Mouse (Mus musculus) kidney, adult 2 months (tissue): Measurements from ENCODE around the gene Nt5c2. TPM values are rescaled to one million over a fixed set of nuclear protein-coding genes. Genes with fewer than 3 reads are reported as not detected.

Experiments
- DNase-seq: peaks from one replicate; pipeline ENCODE4 v3.0.0; 2021
- H3K27ac ChIP-seq: fragments of 200-500 bp; 2 replicates; pipeline ENCODE4 v1.5.1; 2012; ENCODE audit warnings: low read depth, low read length, control low read depth, inconsistent platforms; ENCODE audit not compliant: insufficient read depth
- H3K27me3 ChIP-seq: fragments of 200-500 bp; replicated peaks from 2 replicates; pipeline ENCODE4 v1.6.1; 2012; ENCODE audit warnings: mild to moderate bottlenecking, moderate library complexity, low read length, inconsistent platforms; ENCODE audit not compliant: control insufficient read depth, insufficient read depth
- H3K36me3 ChIP-seq: fragments of 200-500 bp; 2 replicates; pipeline ENCODE4 v1.6.1; 2012; ENCODE audit warnings: mild to moderate bottlenecking, moderate library complexity, low read length, inconsistent platforms; ENCODE audit not compliant: control insufficient read depth, insufficient read depth
- H3K4me1 ChIP-seq: fragments of 200-500 bp; 2 replicates; pipeline ENCODE4 v1.6.1; 2011; ENCODE audit warnings: low read length; ENCODE audit not compliant: control insufficient read depth, insufficient read depth
- H3K4me3 ChIP-seq: fragments of 200-500 bp; 2 replicates; pipeline ENCODE4 v1.5.1; 2011; ENCODE audit warnings: mild to moderate bottlenecking, low read depth, low read length, control low read depth; ENCODE audit not compliant: insufficient read depth
- CTCF ChIP-seq: fragments of 200-500 bp; conservative IDR thresholded peaks from 2 replicates; pipeline ENCODE4 v1.5.1; 2011; ENCODE audit warnings: low read depth, mild to moderate bottlenecking, control low read depth, low read length, moderate library complexity, mixed read lengths; ENCODE audit not compliant: insufficient read depth, insufficient read length
- POLR2A ChIP-seq: fragments of 200-500 bp; IDR thresholded peaks from one replicate; pipeline ENCODE4 v1.6.1; 2011; ENCODE audit warnings: low read depth, low read length, control low read depth
- WGBS: fragments of 180-500 bp; shearing (Covaris S2); methylation state at CpG from one replicate; pipeline ENCODE4 v1.1.7; 2018; 5-methylcytosine and 5-hydroxymethylcytosine counted together
- polyA plus RNA-seq: library from polyadenylated mRNA; depleted of rRNA; stranded (reverse); fragments of >200 nt; gene quantifications from 2 replicates; pipeline ENCODE4 v1.2.3, GENCODE M21; 2012

Gene Nt5c2
- polyA plus RNA-seq, 1 experiment = 36.3 TPM

- no peak overlapping the region for H3K27ac ChIP-seq
- peaks cover 13% of the 10 kb centered on the region for H3K4me1 ChIP-seq
- no peak for TF ChIP-seq POLR2A
- TF ChIP-seq CTCF = no peak
- H3K27me3 ChIP-seq = no peaks in the 10 kb centered on the region
- H3K36me3 ChIP-seq = no peaks in the 10 kb centered on the region
- no peak overlapping the region for H3K4me3 ChIP-seq
- no peak for DNase-seq
- WGBS = 69% methylated on average over 4 of the region's 4 CpGs
Observed at GRCm38 (mm10) chr19:47049061-47049460, 34.1 kb upstream of the Nt5c2 start.

GRCm38 (mm10) chr19:47047236-47047833 is 32.4 kb upstream of the Nt5c2 start:
- Histone ChIP-seq H3K4me1 (peaks cover 3% of the 10 kb centered on the region; the same call in 1 of the 2 replicates), H3K27me3 (no peaks in the 10 kb centered on the region), H3K4me3 (no peak overlapping the region), H3K36me3 (no peaks in the 10 kb centered on the region; the same call in 1 of the 2 replicates), H3K27ac (no peak overlapping the region)
- TF ChIP-seq POLR2A (no peak), CTCF (no peak)
- 87% methylated on average over 13 of the region's 13 CpGs for WGBS
- no peak for DNase-seq

GRCm38 (mm10) chr19:47046343-47046742 is 31.4 kb upstream of the Nt5c2 start:
- H3K4me1 ChIP-seq = peaks cover under 1% of the 10 kb centered on the region; the same call in 1 of the 2 replicates
- no peaks in the 10 kb centered on the region for H3K27me3 ChIP-seq
- H3K36me3 ChIP-seq = no peaks in the 10 kb centered on the region; the same call in none of the 2 replicates
- DNase-seq = no peak
- 100% methylated on average over 1 of the region's 1 CpGs for WGBS
- H3K27ac ChIP-seq = no peak overlapping the region
- TF ChIP-seq CTCF (0 out of 2 replicates have a peak, but pooled peaks have one; percentile 4), POLR2A (no peak)
- H3K4me3 ChIP-seq = no peak overlapping the region

- Histone ChIP-seq H3K36me3 (no peaks in the 10 kb centered on the region; the same call in none of the 2 replicates), H3K4me3 (no peak overlapping the region), H3K4me1 (no peaks in the 10 kb centered on the region), H3K27me3 (no peaks in the 10 kb centered on the region), H3K27ac (no peak overlapping the region)
- TF ChIP-seq POLR2A (no peak), CTCF (no peak)
- 86% methylated on average over 3 of the region's 3 CpGs for WGBS
- peak; percentile 13 for DNase-seq
Observed at GRCm38 (mm10) chr19:47043608-47044007, 28.7 kb upstream of the Nt5c2 start.

- no peak for DNase-seq
- 91% methylated on average over 3 of the region's 3 CpGs for WGBS
Observed at GRCm38 (mm10) chr19:47040720-47041473, 25.9 kb upstream of the Nt5c2 start.

GRCm38 (mm10) chr19:47036596-47036995 is 21.6 kb upstream of the Nt5c2 start:
- TF ChIP-seq POLR2A (no peak), CTCF (no peak)
- H3K27me3 ChIP-seq = no peaks in the 10 kb centered on the region
- H3K27ac ChIP-seq = no peak overlapping the region
- DNase-seq = no peak
- 88% methylated on average over 3 of the region's 3 CpGs for WGBS
- no peaks in the 10 kb centered on the region for H3K4me1 ChIP-seq
- H3K4me3 ChIP-seq = no peak overlapping the region
- H3K36me3 ChIP-seq = peaks cover 1% of the 10 kb centered on the region

More at GRCm38 (mm10) chr19:47040720-47041473, 25.9 kb upstream of the Nt5c2 start:
- no peaks in the 10 kb centered on the region for H3K27me3 ChIP-seq
- H3K4me1 ChIP-seq = no peaks in the 10 kb centered on the region
- H3K36me3 ChIP-seq = peaks cover 1% of the 10 kb centered on the region
- TF ChIP-seq POLR2A (no peak), CTCF (no peak)
- H3K27ac ChIP-seq = no peak overlapping the region
- no peak overlapping the region for H3K4me3 ChIP-seq

GRCm38 (mm10) chr19:47034916-47035315 is 20.0 kb upstream of the Nt5c2 start:
- Histone ChIP-seq H3K36me3 (peaks cover 1% of the 10 kb centered on the region), H3K27ac (no peak overlapping the region), H3K4me1 (no peaks in the 10 kb centered on the region), H3K27me3 (no peaks in the 10 kb centered on the region), H3K4me3 (no peak overlapping the region)
- WGBS = 88% methylated on average over 4 of the region's 4 CpGs
- DNase-seq = no peak
- no peak for TF ChIP-seq CTCF
- TF ChIP-seq POLR2A = no peak
